Mouse (Mus musculus): Measurements from ENCODE around the gene Cacng2.

- TF ChIP-seq CTCF (IDR thresholded peaks at IDR 0.05) = no peak
- TF ChIP-seq POLR2A (IDR thresholded peaks at IDR 0.05; ENCODE audit: insufficient read depth, low read depth, low read length) = no peak
- TF ChIP-seq EP300 (IDR thresholded peaks at IDR 0.05; ENCODE audit: insufficient read depth, low read depth, low read length) = no peak
Measured at GRCm38 (mm10) chr15:78161946-78162345, 42.1 kb upstream of the Cacng2 start.

All from heart, adult 2 months (tissue).